Mouse (Mus musculus) hindbrain, embryonic 14.5 days (tissue): ENCODE measurements around the gene Mtx1. TPM values are rescaled to one million over a fixed set of nuclear protein-coding genes. Genes with fewer than 3 reads are reported as not detected.
A peak's percentile ranks its signal among the peaks of the same experiment; 100 is the strongest.

Source experiments
- ATAC-seq: fragments of 200-750 bp; cut with Nextera tagmentation; 2 replicates; pipeline ENCODE4 v1.8.0; 2017; ENCODE audit warnings: moderate number of reproducible peaks, mild to moderate bottlenecking, moderate TSS enrichment, moderate library complexity; ENCODE audit not compliant: low FRiP score
- DNase-seq: peaks from one replicate; pipeline ENCODE4 v3.0.0-alpha.2; 2015; ENCODE audit warnings: low spot score
- H3K27ac ChIP-seq: fragments of 300-500 bp; sonication (generic); 2 replicates; pipeline ENCODE4 v1.5.1; 2014; ENCODE audit warnings: mild to moderate bottlenecking, moderate library complexity
- H3K27me3 ChIP-seq: fragments of 300-500 bp; sonication (generic); 2 replicates; pipeline ENCODE4 v1.6.1; 2014; ENCODE audit warnings: mild to moderate bottlenecking, low read length, mixed read lengths; ENCODE audit not compliant: control insufficient read depth, insufficient read depth
- H3K36me3 ChIP-seq: fragments of 300-500 bp; sonication (generic); replicated peaks from 2 replicates; pipeline ENCODE4 v1.6.1; 2014; ENCODE audit not compliant: control insufficient read depth, insufficient read depth
- H3K4me1 ChIP-seq: fragments of 300-500 bp; sonication (generic); replicated peaks from 2 replicates; pipeline ENCODE4 v1.6.1; 2014; ENCODE audit warnings: antibody characterized with exemption, low read length, mixed read lengths; ENCODE audit not compliant: control insufficient read depth, insufficient read depth
- H3K4me2 ChIP-seq: fragments of 300-500 bp; sonication (generic); replicated peaks from 2 replicates; pipeline ENCODE4 v1.6.1; 2014; ENCODE audit warnings: mild to moderate bottlenecking, moderate library complexity
- H3K4me3 ChIP-seq: fragments of 300-500 bp; sonication (generic); replicated peaks from 2 replicates; pipeline ENCODE4 v1.5.1; 2014; ENCODE audit warnings: mild to moderate bottlenecking, low read length
- H3K9ac ChIP-seq: fragments of 300-500 bp; sonication (generic); 2 replicates; pipeline ENCODE4 v1.6.1; 2014
- H3K9me3 ChIP-seq: fragments of 300-500 bp; sonication (generic); 2 replicates; pipeline ENCODE4 v1.6.1; 2016; ENCODE audit warnings: low read length; ENCODE audit not compliant: control insufficient read depth
- WGBS: fragments of 180-500 bp; shearing (Covaris S2); extraction: QIAGEN DNeasy Blood & Tissue Kit; methylation state at CpG from one replicate; pipeline ENCODE4 v1.1.7; 2014; 5-methylcytosine and 5-hydroxymethylcytosine counted together
- polyA plus RNA-seq: library from polyadenylated mRNA; unstranded; fragments of >200 nt; fragmentation: Nextera tagmentation; extraction: Ambion mirVana; gene quantifications from 2 replicates; pipeline ENCODE4 v1.2.1, GENCODE M21; 2014

The Mtx1 gene
- polyA plus RNA-seq, 1 experiment from 2014 or later, result 144 TPM

GRCm38 (mm10) chr3:89259076-89259475, 32.2 kb upstream of the Mtx1 start, which contains the start of gene Dpm3:
Gene Dpm3, plus strand, starts transcription at chr3:89259358.
- 54% methylated on average over 7 of the region's 7 CpGs for WGBS

GRCm38 (mm10) chr3:89256177-89256576, 29.3 kb upstream of the Mtx1 start:
- no peaks in the 10 kb centered on the region for H3K9me3 ChIP-seq
- no peak overlapping the region for H3K4me3 ChIP-seq
- 0 out of 2 replicates have a peak, but pooled peaks cover 5% of the 10 kb centered on the region for H3K4me1 ChIP-seq
- H3K27ac ChIP-seq, result no peak overlapping the region
- no peaks in the 10 kb centered on the region for H3K36me3 ChIP-seq
- 82% methylated on average over 5 of the region's 5 CpGs for WGBS
- no peak overlapping the region for H3K4me2 ChIP-seq
- H3K27me3 ChIP-seq, result no peaks in the 10 kb centered on the region
- no peak for ATAC-seq
- no peak overlapping the region for H3K9ac ChIP-seq
- no peak for DNase-seq

More at GRCm38 (mm10) chr3:89259076-89259475, 32.2 kb upstream of the Mtx1 start, which contains the start of gene Dpm3:
- no peak within 1 kb of the TSS for H3K9ac ChIP-seq
- ATAC-seq (no peak), DNase-seq (no peak)
- no peaks in the 10 kb centered on the region for H3K4me1 ChIP-seq
- H3K27ac ChIP-seq, result no peak within 1 kb of the TSS
- no peak within 1 kb of the TSS for H3K4me2 ChIP-seq
- no peaks in the 10 kb centered on the region for H3K27me3 ChIP-seq
- no peaks in the 10 kb centered on the region for H3K9me3 ChIP-seq
- H3K36me3 ChIP-seq, result no peaks in the 10 kb centered on the region
- H3K4me3 ChIP-seq, result no peak within 1 kb of the TSS

GRCm38 (mm10) chr3:89254994-89255393, 28.1 kb upstream of the Mtx1 start:
- DNase-seq (no peak), ATAC-seq (no peak)
- H3K9ac ChIP-seq, result no peak overlapping the region
- WGBS, result 92% methylated on average over 5 of the region's 5 CpGs
- no peak overlapping the region for H3K27ac ChIP-seq
- H3K4me3 ChIP-seq, result no peak overlapping the region
- H3K9me3 ChIP-seq, result no peaks in the 10 kb centered on the region
- H3K27me3 ChIP-seq, result no peaks in the 10 kb centered on the region
- H3K36me3 ChIP-seq, result no peaks in the 10 kb centered on the region
- 0 out of 2 replicates have a peak, but pooled peaks cover 6% of the 10 kb centered on the region for H3K4me1 ChIP-seq
- no peak overlapping the region for H3K4me2 ChIP-seq

GRCm38 (mm10) chr3:89251365-89251895, 24.5 kb upstream of the Mtx1 start:
- H3K27ac ChIP-seq, result no peak overlapping the region
- 8% methylated on average over 17 of the region's 17 CpGs for WGBS

GRCm38 (mm10) chr3:89250435-89251040, 23.6 kb upstream of the Mtx1 start:
- Histone ChIP-seq H3K9me3 (no peaks in the 10 kb centered on the region), H3K27ac (no peak overlapping the region), H3K4me1 (peaks cover 16% of the 10 kb centered on the region), H3K4me2 (no peak overlapping the region), H3K27me3 (no peaks in the 10 kb centered on the region), H3K36me3 (peaks cover 12% of the 10 kb centered on the region; the same call in 1 of the 2 replicates), H3K4me3 (no peak overlapping the region), H3K9ac (no peak overlapping the region)
- DNase-seq (no peak), ATAC-seq (no peak)
- WGBS, result 21% methylated on average over 7 of the region's 7 CpGs

More at GRCm38 (mm10) chr3:89251365-89251895, 24.5 kb upstream of the Mtx1 start:
- Histone ChIP-seq H3K9ac (no peak overlapping the region), H3K9me3 (no peaks in the 10 kb centered on the region), H3K4me1 (peaks cover 16% of the 10 kb centered on the region), H3K4me2 (peak overlapping the region; percentile 26), H3K36me3 (peaks cover 12% of the 10 kb centered on the region; the same call in 1 of the 2 replicates), H3K4me3 (no peak overlapping the region), H3K27me3 (no peaks in the 10 kb centered on the region)
- no peak for DNase-seq
- ATAC-seq, result no peak

- Histone ChIP-seq H3K36me3 (peaks cover 16% of the 10 kb centered on the region; the same call in 1 of the 2 replicates), H3K4me1 (peaks cover 29% of the 10 kb centered on the region), H3K27ac (no peak overlapping the region), H3K4me2 (peak overlapping the region; percentile 79), H3K9ac (peak overlapping the region; percentile 67), H3K9me3 (no peaks in the 10 kb centered on the region), H3K27me3 (no peaks in the 10 kb centered on the region), H3K4me3 (0 out of 2 replicates have a peak overlapping the region, but pooled peaks have one; percentile 62)
- DNase-seq (no peak), ATAC-seq (no peak)
- WGBS, result 92% methylated on average over 4 of the region's 4 CpGs
Measured at GRCm38 (mm10) chr3:89247466-89247865, 20.6 kb upstream of the Mtx1 start.

- Histone ChIP-seq H3K4me1 (peaks cover 27% of the 10 kb centered on the region), H3K36me3 (peaks cover 26% of the 10 kb centered on the region), H3K27ac (peak within 1 kb of the TSS; percentile 94), H3K4me3 (peak within 1 kb of the TSS; percentile 62), H3K4me2 (peak within 1 kb of the TSS; percentile 79), H3K27me3 (no peaks in the 10 kb centered on the region), H3K9ac (peak within 1 kb of the TSS; percentile 67), H3K9me3 (no peaks in the 10 kb centered on the region)
- ATAC-seq, result peak; percentile 68
- DNase-seq, result peak; percentile 91
- WGBS, result under 1% methylated on average over 42 of the region's 42 CpGs
Measured at GRCm38 (mm10) chr3:89246261-89247100, 19.6 kb upstream of the Mtx1 start, which contains the start of gene Trim46. Gene Trim46, minus strand, starts transcription at chr3:89246309.

GRCm38 (mm10) chr3:89245688-89246171, 18.8 kb upstream of the Mtx1 start, which contains the start of gene Krtcap2:
Gene Krtcap2, plus strand, starts transcription at chr3:89245966.
- WGBS, result 3% methylated on average over 20 of the region's 20 CpGs

More at GRCm38 (mm10) chr3:89245688-89246171, 18.8 kb upstream of the Mtx1 start, which contains the start of gene Krtcap2:
- Histone ChIP-seq H3K4me3 (peak within 1 kb of the TSS; percentile 62), H3K27me3 (no peaks in the 10 kb centered on the region), H3K9ac (peak within 1 kb of the TSS; percentile 67), H3K27ac (peak within 1 kb of the TSS; percentile 94), H3K9me3 (no peaks in the 10 kb centered on the region), H3K4me2 (peak within 1 kb of the TSS; percentile 79), H3K4me1 (peaks cover 23% of the 10 kb centered on the region), H3K36me3 (peaks cover 34% of the 10 kb centered on the region)
- ATAC-seq (peak; percentile 67), DNase-seq (peak; percentile 84)
